Mouse (Mus musculus) C2C12 (cell line): ENCODE results near the gene Zfp385c.

ENCODE experiments used
- CEBPB ChIP-seq: IDR thresholded peaks from one replicate; pipeline ENCODE4 v1.6.1; 2011; ENCODE audit warnings: low read depth, mild to moderate bottlenecking, control low read depth, moderate library complexity
- CTCF ChIP-seq: IDR thresholded peaks from one replicate; pipeline ENCODE4 v1.5.1; 2011; ENCODE audit not compliant: control insufficient read depth, insufficient read depth, insufficient read length
- MAX ChIP-seq: IDR thresholded peaks from one replicate; pipeline ENCODE4 v1.6.1; 2011; ENCODE audit warnings: mild to moderate bottlenecking, control low read depth
- USF1 ChIP-seq: IDR thresholded peaks from one replicate; pipeline ENCODE4 v1.6.1; 2011; ENCODE audit warnings: low read depth, mild to moderate bottlenecking, control low read depth, moderate library complexity

- TF ChIP-seq CTCF (no peak), USF1 (no peak), CEBPB (no peak), MAX (no peak)
Observed at GRCm38 (mm10) chr11:100677810-100678209, 14.4 kb downstream of the Zfp385c start.
